Mouse (Mus musculus) liver, embryonic 11.5 days (tissue): Measurements from ENCODE around the gene Ltv1. TPM values are rescaled to one million over a fixed set of nuclear protein-coding genes. Genes with fewer than 3 reads are reported as not detected.

ENCODE experiments used
- ATAC-seq: fragments of 200-750 bp; cut with Nextera tagmentation; replicated peaks from 2 replicates; pipeline ENCODE4 v1.8.0; 2017; ENCODE audit warnings: moderate number of reproducible peaks, mild to moderate bottlenecking, moderate TSS enrichment, moderate library complexity; ENCODE audit not compliant: low FRiP score
- DNase-seq: peaks from one replicate; pipeline ENCODE4 v3.0.0-alpha.2; 2017; ENCODE audit warnings: low spot score
- H3K27ac ChIP-seq: fragments of 300-500 bp; sonication (generic); 2 replicates; pipeline ENCODE4 v1.5.1; 2014; ENCODE audit warnings: mild to moderate bottlenecking, low read depth, low read length, control low read depth
- H3K27me3 ChIP-seq: fragments of 300-500 bp; sonication (generic); replicated peaks from 2 replicates; pipeline ENCODE4 v1.6.1; 2014; ENCODE audit warnings: low read length, mixed read lengths; ENCODE audit not compliant: control insufficient read depth, insufficient read depth
- H3K36me3 ChIP-seq: fragments of 300-500 bp; sonication (generic); 2 replicates; pipeline ENCODE4 v1.6.1; 2014; ENCODE audit warnings: mild to moderate bottlenecking, low read length, moderate library complexity, mixed read lengths; ENCODE audit not compliant: control insufficient read depth, insufficient read depth
- H3K4me1 ChIP-seq: fragments of 300-500 bp; sonication (generic); replicated peaks from 2 replicates; pipeline ENCODE4 v1.6.1; 2014; ENCODE audit warnings: low read length, mixed read lengths; ENCODE audit not compliant: control insufficient read depth, insufficient read depth
- H3K4me2 ChIP-seq: fragments of 300-500 bp; sonication (generic); 2 replicates; pipeline ENCODE4 v1.6.1; 2014; ENCODE audit warnings: mild to moderate bottlenecking, control low read depth, moderate library complexity
- H3K4me3 ChIP-seq: fragments of 300-500 bp; sonication (generic); 2 replicates; pipeline ENCODE4 v1.5.1; 2014; ENCODE audit warnings: low read depth, low read length, control low read depth
- H3K9ac ChIP-seq: fragments of 300-500 bp; sonication (generic); 2 replicates; pipeline ENCODE4 v1.6.1; 2014; ENCODE audit warnings: low read depth, low read length, control low read depth
- H3K9me3 ChIP-seq: fragments of 300-500 bp; sonication (generic); 2 replicates; pipeline ENCODE4 v1.6.1; 2016; ENCODE audit warnings: low read length, inconsistent platforms, mixed read lengths; ENCODE audit not compliant: control insufficient read depth
- WGBS: fragments of 180-500 bp; shearing (Covaris S2); extraction: QIAGEN DNeasy Blood & Tissue Kit; methylation state at CpG from one replicate; pipeline ENCODE4 v1.1.7; 2014; 5-methylcytosine and 5-hydroxymethylcytosine counted together
- polyA plus RNA-seq: library from polyadenylated mRNA; unstranded; fragments of >200 nt; fragmentation: Nextera tagmentation; extraction: Ambion mirVana; gene quantifications from 2 replicates; pipeline ENCODE4 v1.2.1, GENCODE M21; 2014

The Ltv1 gene
- polyA plus RNA-seq, 1 experiment from 2014 or later: 92.6 TPM

DNA sequence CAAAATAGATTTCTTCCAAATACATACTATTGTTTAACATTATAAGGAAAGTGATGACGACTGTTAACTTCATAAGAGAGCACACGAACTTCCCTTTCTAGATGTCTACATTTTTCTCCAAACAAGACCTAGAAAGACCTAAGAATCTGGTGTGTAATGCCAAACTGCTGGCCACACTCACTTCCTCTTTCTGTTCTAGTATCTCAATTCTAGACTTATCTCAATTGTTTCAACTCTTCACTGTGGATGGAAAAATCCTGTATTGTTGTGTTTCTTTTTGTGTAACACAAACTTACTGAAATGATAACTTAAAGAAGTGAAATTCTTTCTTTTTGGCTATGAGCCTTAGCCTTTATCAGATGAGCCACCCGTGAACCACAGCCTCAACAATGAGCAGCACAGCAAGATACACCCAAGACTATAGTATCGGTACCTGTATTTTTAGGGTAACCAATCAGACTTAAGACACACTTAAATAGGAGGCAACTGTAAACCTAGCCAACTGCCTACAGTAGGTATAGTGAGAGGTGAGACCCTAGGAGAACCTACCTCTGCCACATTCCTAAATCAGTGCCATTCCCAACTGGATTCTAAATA lies 8.7 kb downstream of the Ltv1 start:
- H3K4me1 ChIP-seq: no peaks in the 10 kb centered on the region; the same call in 1 of the 2 replicates
- H3K27ac ChIP-seq: no peak overlapping the region
- no peaks in the 10 kb centered on the region for H3K9me3 ChIP-seq
- no peak overlapping the region for H3K4me3 ChIP-seq
- H3K36me3 ChIP-seq: peaks cover 58% of the 10 kb centered on the region
- H3K4me2 ChIP-seq: no peak overlapping the region
- H3K9ac ChIP-seq: no peak overlapping the region
- WGBS: 69% methylated on average over 4 of the region's 4 CpGs
- no peak for DNase-seq
- ATAC-seq: no peak
- no peaks in the 10 kb centered on the region for H3K27me3 ChIP-seq

DNA sequence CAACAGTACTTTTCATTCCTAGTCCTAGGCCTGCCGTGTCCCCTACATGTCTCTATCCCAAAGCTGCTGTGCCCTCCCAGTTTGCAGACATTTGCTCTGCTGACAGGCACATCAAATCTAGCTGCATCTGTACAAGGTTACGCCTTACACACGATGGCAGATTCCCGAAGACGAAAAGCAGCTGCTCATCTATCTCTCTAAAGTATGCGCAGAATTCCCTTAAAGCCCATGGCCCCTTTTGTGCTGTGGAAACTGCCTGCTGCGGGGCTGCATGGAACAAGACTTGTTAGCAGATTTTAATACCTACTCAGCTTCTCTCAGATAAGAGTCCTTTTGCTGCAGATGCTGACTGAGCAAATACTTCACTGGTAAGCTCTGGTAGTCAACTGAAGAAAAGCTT lies 12.8 kb downstream of the Ltv1 start:
- Histone ChIP-seq H3K4me3 (no peak overlapping the region), H3K4me2 (no peak overlapping the region), H3K9ac (no peak overlapping the region), H3K27me3 (no peaks in the 10 kb centered on the region), H3K9me3 (no peaks in the 10 kb centered on the region), H3K27ac (no peak overlapping the region), H3K4me1 (no peaks in the 10 kb centered on the region; the same call in 1 of the 2 replicates), H3K36me3 (peaks cover 48% of the 10 kb centered on the region)
- no peak for ATAC-seq
- WGBS: 72% methylated on average over 7 of the region's 7 CpGs
- DNase-seq: no peak

DNA sequence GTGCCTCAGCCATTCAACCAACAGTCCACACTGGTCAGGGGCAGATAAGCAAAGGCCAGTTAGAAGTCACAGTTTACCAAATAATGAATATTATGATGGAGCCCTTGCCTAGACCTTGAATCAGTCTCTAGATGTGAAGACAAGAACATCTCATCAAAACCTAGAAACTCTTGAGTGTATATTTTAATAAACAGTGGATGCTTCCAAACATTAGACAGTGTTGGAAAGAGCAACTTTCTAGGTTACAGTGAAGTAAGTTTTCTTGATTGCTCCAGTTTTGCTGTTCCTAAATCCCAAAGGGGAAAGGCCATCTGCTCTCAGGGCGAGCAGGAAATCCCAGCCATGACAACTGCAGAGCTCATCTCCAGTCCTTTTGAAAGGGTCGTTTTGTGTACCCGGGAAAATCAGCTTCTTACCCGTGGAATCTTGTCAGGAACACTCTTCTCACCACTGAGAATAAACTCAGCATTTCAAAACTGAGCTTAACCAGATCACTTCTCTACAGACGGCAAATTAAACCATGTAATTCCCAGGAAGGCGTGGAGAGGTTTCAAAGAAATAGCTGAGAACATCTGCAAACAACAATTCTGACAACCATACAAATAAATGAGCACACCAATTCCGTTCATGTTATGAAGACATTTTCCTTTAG lies 14.9 kb downstream of the Ltv1 start, which contains the start of gene Zc2hc1b:
TSS of gene Zc2hc1b (minus strand) at position 51 of the 652 bp plus-strand sequence.
- Histone ChIP-seq H3K9me3 (no peaks in the 10 kb centered on the region), H3K9ac (no peak within 1 kb of the TSS), H3K27me3 (no peaks in the 10 kb centered on the region), H3K36me3 (peaks cover 42% of the 10 kb centered on the region), H3K27ac (no peak within 1 kb of the TSS), H3K4me2 (no peak within 1 kb of the TSS), H3K4me3 (no peak within 1 kb of the TSS), H3K4me1 (no peaks in the 10 kb centered on the region)
- WGBS: 77% methylated on average over 7 of the region's 7 CpGs
- DNase-seq (no peak), ATAC-seq (no peak)

- Histone ChIP-seq H3K4me3 (no peak overlapping the region), H3K9me3 (no peaks in the 10 kb centered on the region), H3K9ac (no peak overlapping the region), H3K4me1 (peaks cover 6% of the 10 kb centered on the region; the same call in 1 of the 2 replicates), H3K27ac (no peak overlapping the region), H3K27me3 (no peaks in the 10 kb centered on the region), H3K36me3 (peaks cover 27% of the 10 kb centered on the region), H3K4me2 (no peak overlapping the region)
- DNase-seq (no peak), ATAC-seq (no peak)
- 91% methylated on average over 7 of the region's 7 CpGs for WGBS
These were observed 17.1 kb downstream of the Ltv1 start for GRCm38 (mm10) chr10:13175866-13176265.

GRCm38 (mm10) chr10:13172798-13173221 lies 20.2 kb downstream of the Ltv1 start:
- ATAC-seq (no peak), DNase-seq (no peak)
- no peak overlapping the region for H3K9ac ChIP-seq
- no peak overlapping the region for H3K4me3 ChIP-seq
- no peak overlapping the region for H3K4me2 ChIP-seq
- 50% methylated on average over 10 of the region's 10 CpGs for WGBS
- no peak overlapping the region for H3K27ac ChIP-seq
- H3K9me3 ChIP-seq: no peaks in the 10 kb centered on the region
- H3K4me1 ChIP-seq: peaks cover 15% of the 10 kb centered on the region
- peaks cover under 1% of the 10 kb centered on the region for H3K36me3 ChIP-seq
- H3K27me3 ChIP-seq: no peaks in the 10 kb centered on the region

DNA sequence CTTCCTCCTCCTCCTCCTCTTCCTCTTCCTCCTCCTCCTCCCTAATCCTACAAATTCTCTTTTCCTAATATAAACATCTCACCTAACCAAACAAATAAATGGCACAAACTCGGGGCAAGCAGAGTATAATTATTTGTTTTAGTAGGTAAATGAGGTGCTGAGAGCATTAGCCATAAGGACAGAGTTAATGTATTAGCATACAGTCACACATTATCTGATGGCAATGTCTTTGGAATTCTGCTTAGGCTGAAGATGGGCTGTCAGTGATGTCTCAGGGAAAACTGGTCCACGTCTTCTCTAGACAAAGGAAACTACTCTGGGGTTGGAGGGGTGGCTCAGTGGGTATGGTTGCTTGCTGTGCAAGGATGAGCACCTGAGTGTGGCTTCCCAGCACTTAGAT lies 21.5 kb downstream of the Ltv1 start:
- Histone ChIP-seq H3K9ac (no peak overlapping the region), H3K36me3 (no peaks in the 10 kb centered on the region), H3K4me1 (peaks cover 15% of the 10 kb centered on the region), H3K27ac (no peak overlapping the region), H3K4me3 (no peak overlapping the region), H3K4me2 (no peak overlapping the region), H3K27me3 (no peaks in the 10 kb centered on the region), H3K9me3 (no peaks in the 10 kb centered on the region)
- ATAC-seq (no peak), DNase-seq (no peak)
- 34% methylated on average over 2 of the region's 2 CpGs for WGBS

DNA sequence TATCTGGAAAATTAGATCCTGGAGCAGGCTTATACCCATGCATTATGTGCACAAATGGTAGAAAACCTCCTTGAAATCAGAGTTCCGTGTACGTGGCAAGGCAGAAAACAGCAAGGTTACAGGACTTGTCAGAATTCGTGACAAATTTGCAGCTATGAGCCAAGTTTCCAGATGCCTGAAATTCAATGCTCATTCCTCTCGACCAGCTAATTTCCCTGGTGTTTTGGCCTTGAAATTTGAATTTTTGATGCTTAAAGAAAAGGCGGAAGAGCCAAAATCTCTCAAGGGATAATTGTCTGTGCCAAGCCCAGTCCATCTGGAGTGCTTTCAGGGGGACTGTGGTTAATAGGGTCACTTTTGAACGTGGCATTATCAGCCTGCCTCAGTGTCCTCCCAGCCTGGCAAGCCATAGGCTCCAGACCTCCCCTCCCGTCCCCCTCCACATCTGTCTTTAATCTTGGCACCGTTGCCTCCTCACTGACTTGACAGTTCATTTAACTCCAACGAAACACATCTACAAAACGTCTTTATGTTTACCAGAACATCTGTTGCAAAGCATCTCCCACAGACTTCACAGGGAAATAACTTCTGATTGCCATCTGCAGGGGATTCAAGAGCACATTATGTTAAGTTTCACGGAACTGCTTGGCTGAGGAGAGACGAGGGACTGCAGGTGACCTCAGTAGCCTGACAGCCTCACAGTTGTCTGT lies 22.1 kb downstream of the Ltv1 start:
- H3K27ac ChIP-seq: no peak overlapping the region

DNA sequence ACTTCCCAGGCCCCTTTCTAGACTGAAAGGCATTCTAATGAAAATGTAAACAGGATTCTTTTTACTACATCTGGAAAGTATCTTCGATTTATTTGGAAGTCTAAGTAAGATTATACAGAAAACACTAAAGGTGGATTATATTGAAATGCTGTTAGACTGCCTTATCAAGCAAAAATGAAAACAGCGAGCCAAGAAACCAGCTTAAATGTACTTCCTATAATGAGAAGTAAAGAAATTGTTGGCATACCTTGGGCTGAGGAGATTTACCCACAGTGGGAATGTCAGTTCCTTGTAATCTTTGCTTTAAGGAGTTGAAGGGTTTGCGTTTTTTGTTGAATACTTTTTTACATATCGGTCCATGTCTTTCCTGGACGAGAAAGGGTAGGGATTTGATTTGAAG lies 24.5 kb downstream of the Ltv1 start:
- DNase-seq (no peak), ATAC-seq (no peak)
- 65% methylated on average over 5 of the region's 5 CpGs for WGBS

More for the DNA sequence above, 22.1 kb downstream of the Ltv1 start:
- Histone ChIP-seq H3K4me2 (no peak overlapping the region), H3K4me1 (peaks cover 15% of the 10 kb centered on the region), H3K4me3 (no peak overlapping the region), H3K9ac (no peak overlapping the region), H3K27me3 (no peaks in the 10 kb centered on the region), H3K36me3 (no peaks in the 10 kb centered on the region), H3K9me3 (no peaks in the 10 kb centered on the region)
- ATAC-seq: no peak
- DNase-seq: no peak
- 37% methylated on average over 12 of the region's 12 CpGs for WGBS

More for the DNA sequence above, 24.5 kb downstream of the Ltv1 start:
- no peak overlapping the region for H3K4me3 ChIP-seq
- no peak overlapping the region for H3K4me2 ChIP-seq
- no peak overlapping the region for H3K27ac ChIP-seq
- no peak overlapping the region for H3K9ac ChIP-seq
- peaks cover 15% of the 10 kb centered on the region for H3K4me1 ChIP-seq
- no peaks in the 10 kb centered on the region for H3K36me3 ChIP-seq
- no peaks in the 10 kb centered on the region for H3K27me3 ChIP-seq
- H3K9me3 ChIP-seq: no peaks in the 10 kb centered on the region
